Mouse (Mus musculus) monocyte, adult 5-6 weeks (primary cell): ENCODE results near the gene Klf13. TPM values are rescaled to one million over a fixed set of nuclear protein-coding genes. Genes with fewer than 3 reads are reported as not detected.

ENCODE experiments used
- ATAC-seq: fragments of 153-309, 156-312 bp; replicated peaks from 2 replicates; pipeline ENCODE4 v1.8.0; 2017; ENCODE audit warnings: mild to moderate bottlenecking; ENCODE audit not compliant: low TSS enrichment, insufficient number of reproducible peaks, severe bottlenecking, poor library complexity, low FRiP score
- total RNA-seq: library from RNA; stranded (forward); fragments of 200-1000, 200-491, 200-594 nt; gene quantifications from 3 replicates; pipeline ENCODE4 v1.2.3, GENCODE M21; 2017

Klf13 gene
- total RNA-seq, 1 experiment from 2014 or later: 106 TPM

DNA sequence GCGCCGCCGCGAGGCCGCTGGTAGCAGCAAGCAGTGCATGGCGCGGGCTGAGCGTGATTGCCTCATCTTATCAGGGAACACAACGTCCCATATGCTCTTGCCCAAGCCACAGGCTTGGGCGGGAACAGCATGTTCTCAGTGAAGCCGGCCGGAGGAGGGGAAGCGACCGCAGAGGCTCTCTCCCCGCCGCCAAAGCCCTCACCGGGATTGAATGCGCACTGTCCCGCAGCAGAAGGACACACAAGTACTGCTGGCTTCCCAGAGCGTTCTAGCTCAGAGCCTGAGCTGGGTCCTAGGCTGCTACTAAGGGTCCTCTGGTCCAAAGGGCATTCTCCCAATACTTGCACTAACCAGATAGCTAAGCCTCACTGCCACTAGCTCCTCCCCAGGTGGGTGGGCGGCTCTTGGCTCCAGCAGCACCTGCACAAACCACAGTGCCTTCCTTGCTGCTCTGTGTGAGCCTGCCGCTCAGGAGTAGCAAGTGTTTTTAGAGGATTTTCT lies 41.7 kb downstream of the Klf13 start:
- ATAC-seq: peak; percentile 78

DNA sequence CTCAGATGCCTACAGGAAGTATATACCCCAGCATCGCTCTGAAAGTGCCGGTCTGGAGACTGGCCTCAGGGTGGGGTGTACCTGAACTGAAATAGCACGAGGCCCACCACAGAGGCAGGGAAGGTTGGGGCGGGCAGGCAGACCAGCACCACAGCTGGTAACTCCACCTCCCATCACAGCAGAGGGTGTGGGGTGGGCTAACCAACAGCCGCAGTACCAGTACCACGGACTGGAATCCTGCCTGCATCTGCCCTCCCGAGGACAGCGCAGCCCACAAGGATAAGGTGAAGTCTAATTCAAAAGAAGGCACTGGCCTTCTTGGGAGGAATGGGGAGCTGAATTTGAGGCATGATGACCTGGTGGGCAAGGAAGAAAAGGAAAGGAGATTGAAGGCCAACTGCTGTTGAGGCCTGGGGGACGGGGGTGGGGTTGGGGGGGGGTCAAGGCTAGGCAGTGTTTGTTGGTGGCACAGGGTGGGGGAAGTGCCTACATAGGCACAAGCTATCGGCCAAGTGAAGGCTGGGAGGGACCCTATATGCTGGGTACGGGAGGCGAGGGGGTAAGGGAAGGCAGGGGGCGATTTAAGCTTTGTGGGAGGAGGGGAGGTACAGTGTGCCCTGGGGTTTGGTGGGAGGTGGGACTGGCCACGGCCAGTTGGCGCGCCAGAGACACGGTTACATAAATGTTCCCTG lies 42.3 kb downstream of the Klf13 start:
- ATAC-seq: no peak; the same call in 1 of the 2 replicates

DNA sequence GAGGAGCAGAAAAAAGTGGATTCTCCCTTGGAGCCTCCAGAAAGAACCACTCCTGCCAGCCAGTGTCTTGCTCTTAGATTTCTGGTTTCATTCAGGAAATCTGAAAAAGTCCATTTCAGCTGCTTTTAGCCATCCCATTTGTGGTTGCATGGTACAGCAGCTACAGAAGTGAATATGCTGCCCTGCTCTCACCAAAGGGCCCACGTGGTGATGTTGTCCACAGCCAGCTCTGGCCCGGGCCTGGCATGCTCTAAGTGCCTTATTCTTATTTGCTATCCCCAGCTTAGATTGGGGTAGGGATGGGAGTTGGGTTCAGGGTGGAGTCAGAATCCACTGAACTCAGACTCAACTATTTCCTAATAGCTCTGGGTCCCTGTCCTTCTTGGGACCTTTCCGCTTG lies 43.5 kb downstream of the Klf13 start:
- ATAC-seq: no peak

DNA sequence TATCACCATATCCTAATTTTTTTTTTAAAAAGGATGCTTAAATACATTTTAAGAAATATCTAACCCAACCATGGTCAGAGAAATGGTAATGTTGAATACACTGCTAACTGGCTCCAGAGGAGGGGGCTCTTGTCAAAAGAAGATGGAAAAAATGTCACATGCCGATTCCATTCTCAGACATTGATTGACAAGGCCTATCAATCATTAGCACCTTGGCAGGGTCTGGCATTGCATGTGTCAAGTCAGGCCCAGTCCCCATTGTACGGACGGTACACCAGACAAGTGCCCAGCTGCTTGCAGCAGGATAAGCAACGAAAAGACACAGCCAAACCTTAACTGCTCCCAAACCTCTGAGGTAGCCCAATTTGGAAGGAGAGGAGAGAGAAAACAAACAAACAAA lies 44.1 kb downstream of the Klf13 start:
- no peak for ATAC-seq

DNA sequence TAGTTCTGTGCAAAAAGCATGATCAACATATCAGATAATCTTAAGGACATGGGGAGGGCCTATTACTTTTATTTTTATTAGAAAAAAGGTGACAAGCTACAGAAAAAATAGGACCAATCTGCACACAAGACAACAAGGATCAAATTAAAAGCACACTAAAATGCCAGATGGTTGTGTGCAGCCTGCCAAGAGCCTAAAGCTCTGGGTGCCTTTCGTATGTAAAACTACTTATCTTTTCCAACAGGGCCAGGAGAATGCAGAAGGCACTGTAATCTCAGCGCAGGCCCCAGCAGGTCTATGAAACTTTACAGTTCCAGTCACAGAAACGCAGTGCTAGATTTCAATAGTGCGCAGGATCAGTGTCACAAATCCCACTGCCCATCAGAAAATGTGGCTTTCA lies 45.0 kb downstream of the Klf13 start:
- ATAC-seq: no peak

DNA sequence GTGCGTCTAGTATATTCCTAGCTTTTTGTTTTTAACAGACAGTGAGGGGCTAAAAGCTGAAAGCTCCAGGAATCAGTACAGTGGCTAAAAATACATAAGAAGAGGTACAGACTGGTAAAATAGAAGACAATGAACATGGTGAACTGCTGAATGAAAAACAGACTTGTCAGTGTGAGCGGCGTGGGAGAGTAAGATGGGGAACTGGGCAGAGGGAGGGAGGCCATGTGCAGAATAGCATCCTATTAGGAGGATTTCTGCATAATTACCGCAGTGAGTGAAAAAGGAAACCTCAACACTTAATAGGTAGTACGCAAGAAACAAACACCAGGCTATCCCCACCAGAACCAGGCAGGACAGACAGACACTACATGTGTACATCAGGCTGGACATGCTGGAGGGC lies 45.5 kb downstream of the Klf13 start:
- no peak for ATAC-seq

DNA sequence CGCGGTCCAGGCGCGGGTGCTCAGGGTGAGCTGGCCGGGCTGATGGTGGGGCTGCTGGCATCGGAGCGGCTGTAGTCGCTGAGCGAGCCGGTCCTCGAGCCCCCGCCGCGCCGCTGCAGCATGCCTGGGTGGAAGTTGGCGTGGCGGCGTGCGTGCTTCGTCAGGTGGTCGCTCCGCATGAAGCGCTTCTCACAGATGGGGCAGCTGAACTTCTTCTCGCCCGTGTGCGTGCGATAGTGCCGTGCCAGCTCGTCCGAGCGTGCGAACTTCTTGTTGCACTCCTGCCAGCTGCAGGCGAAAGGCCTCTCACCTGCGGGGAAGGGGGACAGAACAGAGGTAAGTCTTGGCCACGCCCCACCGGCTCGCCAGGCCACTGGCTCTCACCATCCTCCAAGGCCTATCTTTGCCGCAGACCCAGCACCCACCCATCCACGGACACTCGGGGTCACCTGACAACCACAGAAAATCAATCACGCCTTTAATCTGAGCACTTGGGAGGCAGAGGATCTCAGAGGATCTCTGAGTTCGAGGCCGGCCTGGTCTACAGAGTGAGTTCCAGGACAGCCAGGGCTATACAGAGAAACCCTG lies 47.1 kb downstream of the Klf13 start:
- ATAC-seq: no peak

DNA sequence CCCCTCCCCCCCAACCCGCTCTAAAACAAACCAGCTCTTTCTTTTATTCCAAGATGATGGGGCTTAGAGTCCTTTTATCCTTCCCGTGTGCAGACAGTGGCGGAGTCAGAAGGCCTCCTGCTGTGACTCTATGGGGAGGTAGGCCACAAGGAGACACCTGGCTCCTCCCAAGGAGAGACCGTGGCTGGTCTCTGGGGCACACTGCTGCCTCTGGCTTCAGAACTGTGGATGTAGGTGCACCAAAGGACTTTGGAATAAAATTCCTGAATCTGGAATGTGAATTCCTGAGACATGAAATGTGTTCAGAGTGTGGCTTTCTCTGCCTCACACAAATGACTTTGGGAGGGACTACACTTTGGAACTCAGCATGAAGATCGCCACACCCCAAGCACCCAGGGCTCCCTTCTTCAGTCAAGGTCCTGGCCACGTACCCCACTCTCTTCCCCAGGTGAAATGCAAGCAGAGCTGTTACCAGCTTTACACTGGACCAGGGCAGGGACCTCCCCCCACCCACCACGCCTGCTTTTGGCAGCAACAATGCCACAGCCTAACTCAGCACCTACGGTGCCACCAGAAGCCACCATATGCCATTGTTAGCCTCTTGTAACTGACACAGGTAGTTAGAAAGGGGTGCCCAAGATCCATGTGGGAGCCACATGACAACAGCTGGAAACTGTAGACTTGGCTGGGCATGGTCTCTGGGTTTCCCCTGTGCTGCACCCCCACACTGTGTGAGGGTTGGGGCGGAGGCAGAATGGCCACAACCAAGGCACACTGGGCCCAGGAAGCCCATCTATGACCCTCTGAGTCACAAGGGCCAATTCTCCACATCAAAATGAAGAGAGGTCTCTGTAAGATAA lies 49.4 kb downstream of the Klf13 start:
- no peak for ATAC-seq

DNA sequence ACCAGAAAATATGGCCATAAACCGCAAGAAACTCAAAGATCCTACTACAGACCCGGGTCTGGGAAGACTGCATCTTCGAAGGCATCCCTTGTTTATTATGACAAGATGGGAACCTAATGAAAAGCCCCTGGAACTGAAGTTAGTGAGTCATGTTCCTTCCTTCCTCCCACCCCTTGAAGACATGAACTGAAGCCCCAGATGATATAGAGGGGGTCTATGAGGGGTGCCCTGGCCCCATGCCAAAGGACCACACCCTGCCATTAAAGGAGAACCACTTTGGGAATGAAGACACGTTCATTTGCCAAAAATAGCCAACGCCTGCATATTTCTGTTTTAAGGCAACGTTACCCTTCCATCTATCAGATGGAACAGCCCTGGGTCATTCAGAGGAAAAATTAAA lies 50.0 kb downstream of the Klf13 start:
- ATAC-seq: no peak

DNA sequence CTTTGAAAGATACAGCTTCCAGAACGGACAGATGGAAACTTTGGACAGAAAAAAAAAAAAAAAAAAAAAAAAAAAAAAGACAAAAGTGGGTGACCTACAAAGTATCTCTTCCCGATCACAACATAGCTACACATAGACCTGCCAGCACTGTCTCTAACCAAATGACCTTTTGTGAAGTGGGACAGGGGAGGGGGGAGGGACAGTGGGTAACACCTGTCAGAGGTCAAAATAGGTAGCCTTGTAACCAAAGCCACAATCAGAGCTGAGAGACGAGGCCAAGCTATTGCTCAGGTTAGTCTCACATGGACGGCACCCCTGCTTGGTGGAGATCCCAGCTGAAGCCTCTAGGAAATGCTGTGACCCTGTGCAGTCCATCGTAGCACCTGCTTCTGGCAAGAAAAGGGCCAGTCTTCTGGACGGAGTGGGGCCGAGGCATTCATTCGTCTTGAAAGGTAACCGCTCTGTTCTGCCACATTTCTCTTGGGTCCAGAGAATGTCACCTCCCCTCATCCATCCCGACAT lies 51.1 kb downstream of the Klf13 start:
- no peak for ATAC-seq

DNA sequence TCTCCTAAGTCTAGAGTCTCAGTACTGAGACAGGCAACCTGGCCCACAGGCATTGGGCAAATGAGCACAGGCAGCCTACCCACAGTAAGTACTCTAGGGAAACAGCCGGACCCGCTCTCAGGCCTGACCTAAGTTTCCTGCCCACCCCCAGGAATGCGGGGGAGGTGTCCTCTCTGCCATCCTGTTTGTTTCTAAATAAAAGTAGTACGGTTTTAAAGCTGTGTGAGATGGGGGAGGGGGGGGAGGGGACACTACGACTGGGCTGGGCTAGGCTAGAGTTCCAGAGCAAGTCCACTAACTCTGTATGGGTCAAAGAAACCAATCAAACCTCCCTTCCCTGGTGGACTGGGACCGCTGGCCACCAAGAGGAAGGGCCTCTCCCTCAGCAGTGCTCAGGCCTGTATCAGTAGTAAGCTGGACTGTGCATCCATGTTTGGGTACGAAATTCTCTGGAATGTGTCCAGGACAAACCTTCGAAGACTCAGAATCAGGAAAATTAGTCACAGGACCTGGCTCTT lies 51.6 kb downstream of the Klf13 start:
- no peak for ATAC-seq

DNA sequence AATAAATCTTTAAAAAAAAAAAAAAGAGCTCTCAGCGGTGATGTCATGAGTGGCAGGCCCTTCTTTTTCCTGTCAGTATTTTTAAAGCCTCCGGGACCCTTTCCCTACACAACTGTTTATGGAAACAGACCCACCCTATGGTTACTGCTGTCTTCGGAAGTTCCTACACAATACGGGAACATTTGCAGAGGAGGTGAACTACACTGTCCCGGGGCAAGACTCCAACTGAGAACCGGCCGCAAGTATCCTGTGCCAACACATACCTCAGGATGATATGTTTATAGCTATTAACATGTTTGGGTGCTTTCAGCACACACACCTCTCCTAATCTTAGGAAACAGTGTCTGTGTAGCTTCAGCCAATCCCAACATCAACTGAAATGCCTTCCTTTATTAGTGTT lies 53.7 kb downstream of the Klf13 start:
- no peak for ATAC-seq

DNA sequence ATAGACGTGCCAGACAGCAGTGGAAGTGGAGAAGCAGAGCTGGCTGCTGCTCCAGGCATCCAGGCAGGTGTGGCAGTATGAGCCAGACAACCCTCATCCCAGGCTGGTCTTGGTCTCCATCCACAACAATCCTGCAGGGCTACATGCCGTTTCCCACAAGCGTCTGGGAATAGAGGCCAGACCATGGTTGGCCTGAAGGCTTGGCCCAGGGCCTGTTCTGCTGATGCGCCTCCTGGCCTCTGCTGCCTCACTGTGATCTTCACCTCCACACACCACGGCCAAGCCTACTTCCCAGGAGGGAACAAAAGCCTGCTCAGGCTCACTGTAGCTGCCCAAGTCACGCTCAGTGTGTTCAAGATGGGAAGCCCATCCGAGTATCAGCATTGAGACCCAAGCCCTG lies 56.0 kb downstream of the Klf13 start:
- no peak for ATAC-seq

DNA sequence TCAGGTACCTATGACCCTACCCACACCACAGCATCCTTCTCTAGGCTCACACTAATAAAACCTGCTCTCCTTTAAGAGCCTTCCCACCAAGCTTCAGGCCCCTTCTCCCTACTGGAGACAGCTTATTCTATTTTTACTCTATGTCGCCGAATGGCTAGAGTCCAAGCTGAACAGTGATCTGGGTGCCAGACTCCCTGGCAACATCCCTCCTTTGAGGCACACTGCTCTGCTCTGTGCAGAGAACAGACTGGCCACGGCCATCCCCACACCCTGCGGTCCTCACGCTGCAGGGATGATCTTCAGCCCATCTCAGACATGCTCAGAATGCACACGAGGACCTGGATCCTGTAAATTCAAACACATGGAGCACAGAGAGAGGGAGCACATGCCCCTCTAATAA lies 59.1 kb downstream of the Klf13 start:
- no peak for ATAC-seq

DNA sequence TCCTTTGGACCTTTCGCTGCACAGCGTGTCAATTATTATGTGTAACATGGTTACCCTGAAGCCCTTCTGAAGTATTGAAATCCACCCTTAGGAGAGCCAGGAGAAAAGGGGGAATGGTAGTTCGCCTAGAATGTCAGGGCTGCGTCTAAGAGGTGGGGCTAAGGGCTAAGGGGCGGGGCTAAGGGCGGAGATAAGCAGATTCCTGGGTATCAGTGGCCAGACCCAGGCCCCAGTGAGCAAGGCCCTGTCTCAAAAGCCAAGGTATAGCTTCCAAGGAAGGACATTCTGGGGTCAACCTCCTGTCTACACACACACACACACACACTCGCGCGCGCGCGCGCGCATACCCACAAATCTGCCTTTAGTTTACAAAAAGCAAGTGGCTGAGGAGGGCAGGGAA lies 61.1 kb downstream of the Klf13 start:
- ATAC-seq: no peak

DNA sequence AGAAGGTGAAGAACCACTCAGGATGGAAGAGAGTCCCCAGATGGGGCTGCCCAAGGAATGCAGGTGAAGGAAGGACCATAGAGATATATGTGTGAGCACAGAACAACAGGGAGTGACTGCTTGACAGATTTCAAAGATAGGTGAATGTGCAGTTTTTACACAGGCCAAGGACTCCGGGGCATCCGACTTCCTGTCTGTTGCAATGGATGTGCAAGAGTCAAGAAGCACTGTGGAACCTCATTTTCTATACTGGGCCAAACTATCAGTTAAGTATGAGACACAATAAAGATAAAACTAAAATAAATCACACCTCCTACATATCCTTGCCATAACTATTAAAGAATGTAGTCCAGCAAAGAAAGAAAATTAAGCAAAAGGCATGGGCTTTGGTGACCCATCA lies 62.1 kb downstream of the Klf13 start:
- ATAC-seq: peak; percentile 60; the same call in 1 of the 2 replicates

DNA sequence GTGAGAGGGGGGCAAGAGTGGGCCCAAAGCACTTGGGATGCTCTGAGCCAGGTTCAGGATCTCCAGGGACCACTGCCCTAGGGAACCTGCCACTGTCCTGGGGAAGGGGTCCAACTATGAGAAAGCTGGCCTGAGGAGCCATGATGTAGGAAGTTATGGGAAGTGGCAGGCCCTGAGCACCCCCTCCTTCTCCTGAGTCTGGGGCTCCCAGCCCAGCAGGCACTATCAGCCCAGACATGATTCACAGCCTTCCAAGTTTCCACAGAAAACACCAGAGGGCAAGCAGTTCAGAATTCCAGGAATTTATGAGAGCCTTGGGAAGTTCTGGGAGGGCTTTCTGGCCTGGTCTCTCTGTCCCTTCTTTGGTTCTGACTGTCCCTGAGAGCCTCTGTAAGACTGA lies 63.0 kb downstream of the Klf13 start:
- no peak for ATAC-seq

DNA sequence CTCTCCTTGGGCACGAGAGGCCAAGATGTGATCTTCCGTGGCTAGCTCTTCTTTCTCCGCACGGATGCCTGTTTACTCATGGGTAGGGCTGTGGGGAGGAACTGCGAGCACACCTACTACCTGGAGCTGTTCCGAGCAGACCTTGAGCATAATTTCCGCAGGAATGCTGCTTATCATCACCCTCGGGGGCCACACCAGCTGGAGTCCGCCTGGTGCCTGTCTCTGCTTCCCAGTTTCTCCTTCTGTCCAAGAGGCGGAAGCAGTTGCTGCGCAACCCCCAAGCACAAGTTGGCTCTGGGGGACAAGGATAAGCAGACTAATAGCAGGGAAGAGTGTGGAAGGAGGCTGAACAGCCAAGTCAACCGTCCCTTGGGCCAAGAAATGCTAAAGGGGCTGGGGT lies 64.8 kb downstream of the Klf13 start:
- no peak for ATAC-seq

DNA sequence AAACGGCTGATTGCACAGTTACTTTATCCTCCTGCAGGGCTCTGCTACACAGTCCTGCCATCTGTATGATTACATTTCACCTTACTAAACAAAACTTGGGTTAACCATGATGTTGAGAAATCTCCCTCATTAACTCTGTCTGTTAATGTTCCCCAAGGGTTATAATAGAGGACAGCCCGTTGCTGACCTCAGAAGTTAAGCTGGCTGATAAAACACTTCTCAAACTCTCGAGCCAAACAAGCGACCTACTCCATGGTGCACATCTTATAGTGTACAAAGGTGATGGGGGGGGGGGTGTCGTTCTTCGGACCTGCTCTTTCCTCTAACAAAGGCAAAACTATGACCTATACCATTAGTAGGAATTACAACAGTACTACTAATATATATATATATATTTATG lies 67.0 kb downstream of the Klf13 start:
- no peak for ATAC-seq
